Mouse (Mus musculus): ENCODE results near the gene Usp24.

DNA sequence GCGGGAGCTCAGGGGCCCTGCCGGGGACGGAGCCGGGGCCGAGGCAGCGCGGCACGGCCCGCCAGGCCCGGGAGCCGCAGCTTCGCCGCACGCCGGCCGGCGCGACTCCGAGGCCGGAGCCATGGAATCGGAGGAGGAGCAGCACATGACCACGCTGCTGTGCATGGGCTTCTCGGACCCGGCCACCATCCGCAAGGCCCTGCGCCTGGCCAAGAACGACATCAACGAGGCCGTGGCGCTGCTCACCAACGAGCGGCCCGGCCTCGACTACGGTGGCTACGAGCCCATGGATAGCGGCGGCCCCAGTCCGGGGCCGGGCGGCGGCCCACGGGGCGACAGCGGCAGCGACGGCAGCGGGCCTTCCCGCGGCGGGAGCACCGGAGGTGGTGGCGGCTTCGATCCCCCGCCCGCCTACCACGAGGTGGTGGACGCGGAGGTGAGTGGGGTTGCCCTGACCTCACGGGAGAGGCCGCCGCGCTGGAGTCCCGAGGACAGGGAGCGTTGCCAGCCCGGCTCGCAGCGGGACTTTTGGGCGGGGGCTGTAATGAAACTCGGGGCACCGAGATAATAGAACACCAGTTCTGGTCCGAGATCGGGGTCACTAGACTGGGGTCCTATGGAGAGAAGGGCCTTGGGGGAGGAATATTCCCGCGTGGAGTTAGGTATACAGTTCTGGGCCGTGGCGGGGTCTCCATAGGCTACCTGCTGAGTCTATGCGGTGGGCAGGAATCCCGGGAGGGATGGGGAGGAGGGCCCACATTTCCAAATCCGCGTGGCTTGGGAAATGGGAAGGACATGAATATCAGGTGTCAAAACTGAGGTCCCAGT is 552 bp downstream of the Usp24 start:
- TF ChIP-seq CTCF (IDR thresholded peaks at IDR 0.05; ENCODE audit: low read depth): no peak
- TF ChIP-seq EP300 (optimal IDR thresholded peaks at IDR 0.05): no peak

Measured in stomach, postnatal 0 days (tissue).